Mouse (Mus musculus): Measurements from ENCODE around the gene Scg3. TPM values are rescaled to one million over a fixed set of nuclear protein-coding genes. Genes with fewer than 3 reads are reported as not detected.
"Not testable (repeated sequence)": the region's sequence is repeated elsewhere in the genome, so short reads cannot be mapped to it uniquely, and the experiment has no call there.

Scg3 gene
- polyA plus RNA-seq, 1 experiment = not detected

DNA sequence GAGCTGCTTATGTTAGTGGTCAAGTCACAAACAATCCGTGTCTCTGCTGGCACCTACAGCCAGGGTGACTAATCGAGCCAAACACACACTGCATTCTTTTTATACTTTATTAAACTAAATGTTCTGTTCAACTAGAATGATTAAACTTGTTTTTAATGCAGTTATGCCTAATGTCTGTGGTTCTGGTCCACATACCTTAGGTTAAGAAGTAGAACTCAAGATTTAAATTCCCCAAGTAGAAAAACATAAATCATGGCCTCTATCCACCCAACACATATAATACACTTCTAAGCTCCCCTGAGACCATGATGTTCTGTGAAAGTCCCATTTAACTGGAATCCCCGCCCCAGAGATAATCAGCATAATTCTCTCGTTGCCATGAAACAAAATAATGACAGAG lies 4.2 kb downstream of the Scg3 start:
- DNase-seq (ENCODE audit: low read depth in 1 of 2, low spot score in 2 of 2) = no peak
- Histone ChIP-seq H3K36me3 (ENCODE audit: control insufficient read depth, insufficient read depth, low read length) (no peaks in the 10 kb centered on the region), H3K27me3 (ENCODE audit: control insufficient read depth, insufficient read depth, low read length) (no peaks in the 10 kb centered on the region; the same call in 1 of the 2 replicates), H3K27ac (ENCODE audit: insufficient read depth, low read length) (no peak overlapping the region), H3K4me3 (ENCODE audit: extremely low read depth, insufficient read depth, insufficient read length) (no peak overlapping the region), H3K4me1 (ENCODE audit: control insufficient read depth, insufficient read depth, insufficient read length) (no peaks in the 10 kb centered on the region)
- TF ChIP-seq CTCF (IDR thresholded peaks at IDR 0.05; ENCODE audit: extremely low read depth, insufficient read depth, insufficient read length, insufficient replicate concordance) (no peak), POLR2A (IDR thresholded peaks at IDR 0.05; ENCODE audit: low read depth, low read length) (no peak)
- WGBS = 72% methylated on average over 4 of the region's 4 CpGs

- H3K27me3 ChIP-seq (ENCODE audit: control insufficient read depth, insufficient read depth, low read length) = no peaks in the 10 kb centered on the region; the same call in 1 of the 2 replicates
- TF ChIP-seq CTCF (IDR thresholded peaks at IDR 0.05; ENCODE audit: extremely low read depth, insufficient read depth, insufficient read length, insufficient replicate concordance) (no peak), POLR2A (IDR thresholded peaks at IDR 0.05; ENCODE audit: low read depth, low read length) (no peak)
- H3K4me3 ChIP-seq (ENCODE audit: extremely low read depth, insufficient read depth, insufficient read length) = no peak overlapping the region
- H3K36me3 ChIP-seq (ENCODE audit: control insufficient read depth, insufficient read depth, low read length) = no peaks in the 10 kb centered on the region
- WGBS = 85% methylated on average over 7 of the region's 7 CpGs
- no peak overlapping the region for H3K27ac ChIP-seq (ENCODE audit: insufficient read depth, low read length)
- H3K4me1 ChIP-seq (ENCODE audit: control insufficient read depth, insufficient read depth, insufficient read length) = no peaks in the 10 kb centered on the region
- DNase-seq (ENCODE audit: low read depth in 1 of 2, low spot score in 2 of 2) = no peak
Observed at GRCm38 (mm10) chr9:75678341-75678740, 5.5 kb downstream of the Scg3 start.

- Histone ChIP-seq H3K4me1 (ENCODE audit: control insufficient read depth, insufficient read depth, insufficient read length) (no peaks in the 10 kb centered on the region), H3K27me3 (ENCODE audit: control insufficient read depth, insufficient read depth, low read length) (no peaks in the 10 kb centered on the region), H3K27ac (ENCODE audit: insufficient read depth, low read length) (no peak overlapping the region), H3K36me3 (ENCODE audit: control insufficient read depth, insufficient read depth, low read length) (no peaks in the 10 kb centered on the region), H3K4me3 (ENCODE audit: extremely low read depth, insufficient read depth, insufficient read length) (no peak overlapping the region)
- no peak for DNase-seq (ENCODE audit: low read depth in 1 of 2, low spot score in 2 of 2)
- WGBS = 74% methylated on average over 7 of the region's 7 CpGs
- no peak for TF ChIP-seq CTCF (IDR thresholded peaks at IDR 0.05; ENCODE audit: extremely low read depth, insufficient read depth, insufficient read length, insufficient replicate concordance)
- no peak for TF ChIP-seq POLR2A (IDR thresholded peaks at IDR 0.05; ENCODE audit: low read depth, low read length)
Observed at GRCm38 (mm10) chr9:75676226-75676625, 7.6 kb downstream of the Scg3 start.

DNA sequence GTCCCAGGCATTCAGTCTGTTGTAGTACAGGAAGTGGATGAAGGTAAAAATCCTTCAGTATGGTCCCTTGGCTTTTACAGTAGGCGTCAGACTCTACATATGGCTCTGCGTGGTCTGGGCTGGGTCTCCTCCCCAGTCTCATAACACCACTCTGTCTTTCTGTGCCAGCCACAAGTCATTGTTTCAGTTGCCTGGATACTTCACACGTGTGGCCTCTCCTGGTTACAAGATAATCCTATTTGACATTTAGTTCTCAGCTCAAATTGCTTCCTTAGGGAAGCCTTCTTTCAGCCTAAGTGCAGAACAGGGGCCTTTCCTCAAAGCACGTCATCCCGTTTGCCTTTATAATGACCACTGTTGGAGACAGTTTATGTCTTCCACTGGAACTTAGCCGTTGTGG lies 11.1 kb downstream of the Scg3 start:
- no peaks in the 10 kb centered on the region for H3K36me3 ChIP-seq (ENCODE audit: control insufficient read depth, insufficient read depth, low read length)
- 82% methylated on average over 6 of the region's 6 CpGs for WGBS

GRCm38 (mm10) chr9:75666612-75667011 lies 17.2 kb downstream of the Scg3 start:
- WGBS = 80% methylated on average over 5 of the region's 5 CpGs
- Histone ChIP-seq H3K4me1 (ENCODE audit: control insufficient read depth, insufficient read depth, insufficient read length) (no peaks in the 10 kb centered on the region), H3K36me3 (ENCODE audit: control insufficient read depth, insufficient read depth, low read length) (no peaks in the 10 kb centered on the region), H3K27me3 (ENCODE audit: control insufficient read depth, insufficient read depth, low read length) (no peaks in the 10 kb centered on the region), H3K27ac (ENCODE audit: insufficient read depth, low read length) (no peak overlapping the region), H3K4me3 (ENCODE audit: extremely low read depth, insufficient read depth, insufficient read length) (no peak overlapping the region)
- no peak for DNase-seq (ENCODE audit: low read depth in 1 of 2, low spot score in 2 of 2)
- no peak for TF ChIP-seq CTCF (IDR thresholded peaks at IDR 0.05; ENCODE audit: extremely low read depth, insufficient read depth, insufficient read length, insufficient replicate concordance)
- TF ChIP-seq POLR2A (IDR thresholded peaks at IDR 0.05; ENCODE audit: low read depth, low read length) = no peak

More for the DNA sequence above, 11.1 kb downstream of the Scg3 start:
- Histone ChIP-seq H3K27me3 (ENCODE audit: control insufficient read depth, insufficient read depth, low read length) (no peaks in the 10 kb centered on the region), H3K27ac (ENCODE audit: insufficient read depth, low read length) (no peak overlapping the region), H3K4me1 (ENCODE audit: control insufficient read depth, insufficient read depth, insufficient read length) (no peaks in the 10 kb centered on the region), H3K4me3 (ENCODE audit: extremely low read depth, insufficient read depth, insufficient read length) (no peak overlapping the region)
- no peak for TF ChIP-seq CTCF (IDR thresholded peaks at IDR 0.05; ENCODE audit: extremely low read depth, insufficient read depth, insufficient read length, insufficient replicate concordance)
- TF ChIP-seq POLR2A (IDR thresholded peaks at IDR 0.05; ENCODE audit: low read depth, low read length) = no peak
- no peak for DNase-seq (ENCODE audit: low read depth in 1 of 2, low spot score in 2 of 2)

- DNase-seq (ENCODE audit: low read depth in 1 of 2, low spot score in 2 of 2) = no peak
- no peak overlapping the region for H3K27ac ChIP-seq (ENCODE audit: insufficient read depth, low read length)
- 89% methylated on average over 6 of the region's 6 CpGs for WGBS
- H3K36me3 ChIP-seq (ENCODE audit: control insufficient read depth, insufficient read depth, low read length) = no peaks in the 10 kb centered on the region
- no peaks in the 10 kb centered on the region for H3K4me1 ChIP-seq (ENCODE audit: control insufficient read depth, insufficient read depth, insufficient read length)
- no peak overlapping the region for H3K4me3 ChIP-seq (ENCODE audit: extremely low read depth, insufficient read depth, insufficient read length)
- no peaks in the 10 kb centered on the region for H3K27me3 ChIP-seq (ENCODE audit: control insufficient read depth, insufficient read depth, low read length)
- TF ChIP-seq POLR2A (IDR thresholded peaks at IDR 0.05; ENCODE audit: low read depth, low read length) (no peak), CTCF (IDR thresholded peaks at IDR 0.05; ENCODE audit: extremely low read depth, insufficient read depth, insufficient read length, insufficient replicate concordance) (no peak)
Observed at GRCm38 (mm10) chr9:75665364-75665763, 18.5 kb downstream of the Scg3 start.

- Histone ChIP-seq H3K4me1 (ENCODE audit: control insufficient read depth, insufficient read depth, insufficient read length) (no peaks in the 10 kb centered on the region), H3K27me3 (ENCODE audit: control insufficient read depth, insufficient read depth, low read length) (no peaks in the 10 kb centered on the region), H3K4me3 (ENCODE audit: extremely low read depth, insufficient read depth, insufficient read length) (no peak overlapping the region), H3K36me3 (ENCODE audit: control insufficient read depth, insufficient read depth, low read length) (no peaks in the 10 kb centered on the region), H3K27ac (ENCODE audit: insufficient read depth, low read length) (no peak overlapping the region)
- DNase-seq (ENCODE audit: low read depth in 1 of 2, low spot score in 2 of 2) = no peak
- 89% methylated on average over 8 of the region's 8 CpGs for WGBS
- TF ChIP-seq POLR2A (IDR thresholded peaks at IDR 0.05; ENCODE audit: low read depth, low read length) (no peak), CTCF (IDR thresholded peaks at IDR 0.05; ENCODE audit: extremely low read depth, insufficient read depth, insufficient read length, insufficient replicate concordance) (no peak)
Observed at GRCm38 (mm10) chr9:75660917-75661316, 22.9 kb downstream of the Scg3 start.

DNA sequence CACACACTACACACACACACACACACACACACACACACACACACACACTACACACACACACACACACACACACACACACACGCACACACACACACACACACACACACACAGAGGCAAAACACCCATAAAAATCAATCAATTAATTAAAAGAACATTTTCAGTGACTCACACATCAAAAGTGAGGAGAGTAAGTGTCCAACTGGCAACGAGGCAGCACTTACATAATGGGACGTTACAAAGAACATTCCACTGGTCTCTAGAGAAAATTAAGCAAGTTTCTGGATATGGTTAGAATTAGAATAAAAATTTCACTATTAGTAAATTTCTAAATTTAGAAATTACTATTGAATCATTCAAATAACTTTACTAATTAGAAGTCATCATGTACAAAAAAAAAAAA lies 27.4 kb downstream of the Scg3 start:
- H3K4me1 ChIP-seq (ENCODE audit: control insufficient read depth, insufficient read depth, insufficient read length); H3K4me3 ChIP-seq (ENCODE audit: extremely low read depth, insufficient read depth, insufficient read length); DNase-seq (ENCODE audit: low read depth in 1 of 2, low spot score in 2 of 2); H3K36me3 ChIP-seq (ENCODE audit: control insufficient read depth, insufficient read depth, low read length); H3K27ac ChIP-seq (ENCODE audit: insufficient read depth, low read length); H3K27me3 ChIP-seq (ENCODE audit: control insufficient read depth, insufficient read depth, low read length): not testable (repeated sequence)
- WGBS = 76% methylated on average over 3 of the region's 3 CpGs
